1 mouse cellular context compared by ENCODE assay signal in genomic region chr13:52603704-52604349, GRCm38 (mm10).
TF ChIP-seq lines count a peak whose summit lies in the region.

No protein-coding gene starts in this region.

TF ChIP-seq in CH12.LX, 34 proteins besides CTCF, POLR2A, EP300 and RAD21 (continued from another document):
- TF ChIP-seq BHLHE40 (IDR thresholded peaks at IDR 0.05; ENCODE audit: low read depth, low read length) (no peak), HCFC1 (IDR thresholded peaks at IDR 0.05; ENCODE audit: low read depth, low read length) (no peak), MYC (IDR thresholded peaks at IDR 0.05; ENCODE audit: low read depth, low read length) (no peak), POLR2AphosphoS2 (IDR thresholded peaks at IDR 0.05; ENCODE audit: low read depth, low read length) (no peak), ZMIZ1 (IDR thresholded peaks at IDR 0.05; ENCODE audit: low read depth, low read length) (no peak)
